Mouse (Mus musculus): Measurements from ENCODE around the gene Wscd1. TPM values are rescaled to one million over a fixed set of nuclear protein-coding genes. Genes with fewer than 3 reads are reported as not detected.

The Wscd1 gene
- polyA plus RNA-seq, 1 experiment from 2014 or later = 0.25 TPM

GRCm38 (mm10) chr11:71772056-71772455 lies 22.3 kb downstream of the Wscd1 start:
- DNase-seq = no peak
- Histone ChIP-seq H3K4me1 (ENCODE audit: insufficient read depth) (no peaks in the 10 kb centered on the region), H3K36me3 (replicated peaks; ENCODE audit: insufficient read depth, low read length) (no peaks in the 10 kb centered on the region), H3K4me2 (ENCODE audit: low read depth, low read length) (no peak overlapping the region), H3K9ac (replicated peaks) (no peak overlapping the region), H3K27ac (ENCODE audit: low read depth) (no peak overlapping the region), H3K27me3 (ENCODE audit: insufficient read depth, low read length) (no peaks in the 10 kb centered on the region), H3K9me3 (ENCODE audit: low read length) (no peaks in the 10 kb centered on the region), H3K4me3 (ENCODE audit: low read depth, low read length) (no peak overlapping the region)
- ATAC-seq = no peak
- 63% methylated on average over 6 of the region's 6 CpGs for WGBS (ENCODE audit: insufficient replicate concordance)
- TF ChIP-seq EP300 (IDR thresholded peaks at IDR 0.05; ENCODE audit: low read depth) (no peak), CTCF (IDR thresholded peaks at IDR 0.05; ENCODE audit: low read depth) (no peak)

GRCm38 (mm10) chr11:71772802-71773201 lies 23.1 kb downstream of the Wscd1 start:
- DNase-seq = no peak
- Histone ChIP-seq H3K4me3 (ENCODE audit: low read depth, low read length) (no peak overlapping the region), H3K4me1 (ENCODE audit: insufficient read depth) (no peaks in the 10 kb centered on the region), H3K9me3 (ENCODE audit: low read length) (no peaks in the 10 kb centered on the region), H3K36me3 (replicated peaks; ENCODE audit: insufficient read depth, low read length) (no peaks in the 10 kb centered on the region), H3K27ac (ENCODE audit: low read depth) (no peak overlapping the region), H3K9ac (replicated peaks) (no peak overlapping the region), H3K4me2 (ENCODE audit: low read depth, low read length) (no peak overlapping the region), H3K27me3 (ENCODE audit: insufficient read depth, low read length) (no peaks in the 10 kb centered on the region)
- ATAC-seq = peak; percentile 89
- TF ChIP-seq EP300 (IDR thresholded peaks at IDR 0.05; ENCODE audit: low read depth) (no peak), CTCF (IDR thresholded peaks at IDR 0.05; ENCODE audit: low read depth) (no peak)
- WGBS (ENCODE audit: insufficient replicate concordance) = 11% methylated on average over 4 of the region's 4 CpGs

GRCm38 (mm10) chr11:71773986-71774767 lies 24.5 kb downstream of the Wscd1 start:
- no peaks in the 10 kb centered on the region for H3K36me3 ChIP-seq (replicated peaks; ENCODE audit: insufficient read depth, low read length)
- H3K4me2 ChIP-seq (ENCODE audit: low read depth, low read length) = no peak overlapping the region
- no peak for DNase-seq
- ATAC-seq = no peak
- H3K4me3 ChIP-seq (ENCODE audit: low read depth, low read length) = no peak overlapping the region
- whole genome bisulfite sequencing (ENCODE audit: insufficient replicate concordance) = 21% methylated on average over 16 of the region's 16 CpGs
- no peak overlapping the region for H3K27ac ChIP-seq (ENCODE audit: low read depth)
- no peak for TF ChIP-seq CTCF (IDR thresholded peaks at IDR 0.05; ENCODE audit: low read depth)
- TF ChIP-seq EP300 (IDR thresholded peaks at IDR 0.05; ENCODE audit: low read depth) = no peak
- no peaks in the 10 kb centered on the region for H3K4me1 ChIP-seq (ENCODE audit: insufficient read depth)
- H3K9me3 ChIP-seq (ENCODE audit: low read length) = no peaks in the 10 kb centered on the region
- H3K9ac ChIP-seq (replicated peaks) = no peak overlapping the region
- no peaks in the 10 kb centered on the region for H3K27me3 ChIP-seq (ENCODE audit: insufficient read depth, low read length)

GRCm38 (mm10) chr11:71775056-71775455 lies 25.3 kb downstream of the Wscd1 start:
- H3K27me3 ChIP-seq (ENCODE audit: insufficient read depth, low read length) = no peaks in the 10 kb centered on the region
- no peaks in the 10 kb centered on the region for H3K36me3 ChIP-seq (replicated peaks; ENCODE audit: insufficient read depth, low read length)
- no peak for TF ChIP-seq CTCF (IDR thresholded peaks at IDR 0.05; ENCODE audit: low read depth)
- TF ChIP-seq EP300 (IDR thresholded peaks at IDR 0.05; ENCODE audit: low read depth) = no peak
- ATAC-seq (no peak), DNase-seq (no peak)
- no peak overlapping the region for H3K9ac ChIP-seq (replicated peaks)
- H3K9me3 ChIP-seq (ENCODE audit: low read length) = no peaks in the 10 kb centered on the region
- H3K4me2 ChIP-seq (ENCODE audit: low read depth, low read length) = no peak overlapping the region
- H3K4me3 ChIP-seq (ENCODE audit: low read depth, low read length) = no peak overlapping the region
- no peak overlapping the region for H3K27ac ChIP-seq (ENCODE audit: low read depth)
- H3K4me1 ChIP-seq (ENCODE audit: insufficient read depth) = no peaks in the 10 kb centered on the region
- 47% methylated on average over 6 of the region's 6 CpGs for WGBS (ENCODE audit: insufficient replicate concordance)

GRCm38 (mm10) chr11:71779642-71780041 lies 29.9 kb downstream of the Wscd1 start:
- H3K27ac ChIP-seq (ENCODE audit: low read depth) = no peak overlapping the region
- H3K4me2 ChIP-seq (ENCODE audit: low read depth, low read length) = no peak overlapping the region
- no peak for ATAC-seq
- no peak overlapping the region for H3K4me3 ChIP-seq (ENCODE audit: low read depth, low read length)
- TF ChIP-seq CTCF (IDR thresholded peaks at IDR 0.05; ENCODE audit: low read depth) (no peak), EP300 (IDR thresholded peaks at IDR 0.05; ENCODE audit: low read depth) (no peak)
- no peak for DNase-seq
- WGBS (ENCODE audit: insufficient replicate concordance) = 75% methylated on average over 10 of the region's 10 CpGs
- H3K36me3 ChIP-seq (replicated peaks; ENCODE audit: insufficient read depth, low read length) = no peaks in the 10 kb centered on the region
- no peaks in the 10 kb centered on the region for H3K4me1 ChIP-seq (ENCODE audit: insufficient read depth)
- H3K9me3 ChIP-seq (ENCODE audit: low read length) = no peaks in the 10 kb centered on the region
- H3K9ac ChIP-seq (replicated peaks) = no peak overlapping the region
- H3K27me3 ChIP-seq (ENCODE audit: insufficient read depth, low read length) = no peaks in the 10 kb centered on the region

GRCm38 (mm10) chr11:71781737-71782354 lies 32.1 kb downstream of the Wscd1 start:
- TF ChIP-seq EP300 (IDR thresholded peaks at IDR 0.05; ENCODE audit: low read depth) = no peak
- no peak for TF ChIP-seq CTCF (IDR thresholded peaks at IDR 0.05; ENCODE audit: low read depth)
- no peak overlapping the region for H3K4me3 ChIP-seq (ENCODE audit: low read depth, low read length)
- ATAC-seq (no peak), DNase-seq (no peak)
- H3K4me2 ChIP-seq (ENCODE audit: low read depth, low read length) = no peak overlapping the region
- H3K9ac ChIP-seq (replicated peaks) = no peak overlapping the region
- H3K4me1 ChIP-seq (ENCODE audit: insufficient read depth) = no peaks in the 10 kb centered on the region
- H3K9me3 ChIP-seq (ENCODE audit: low read length) = no peaks in the 10 kb centered on the region
- no peaks in the 10 kb centered on the region for H3K27me3 ChIP-seq (ENCODE audit: insufficient read depth, low read length)
- no peaks in the 10 kb centered on the region for H3K36me3 ChIP-seq (replicated peaks; ENCODE audit: insufficient read depth, low read length)
- H3K27ac ChIP-seq (ENCODE audit: low read depth) = no peak overlapping the region
- 68% methylated on average over 13 of the region's 13 CpGs for WGBS (ENCODE audit: insufficient replicate concordance)
